Mouse (Mus musculus) layer of hippocampus, adult 18-20 months (tissue): ENCODE measurements around the gene Tfap2a. TPM values are rescaled to one million over a fixed set of nuclear protein-coding genes. Genes with fewer than 3 reads are reported as not detected.
A peak's percentile ranks its signal among the peaks of the same experiment; 100 is the strongest.

Experiments
- DNase-seq, 2 experiments: peaks; one replicate each; pipeline ENCODE4 v3.0.0; 2022; ENCODE audit warnings: low spot score in 2 of 2
- long read RNA-seq: library from polyadenylated mRNA; stranded (forward); transcript quantifications from one replicate; pipeline ENCODE4 v2.0.0, GENCODE M21; 2021
- total RNA-seq, 2 experiments: library from RNA; stranded (reverse); gene quantifications; 2 replicates each; pipeline ENCODE4 v1.2.3; 2021

Tfap2a gene
- total RNA-seq, result under 1 TPM; 0.27 to 0.30 TPM
- long read RNA-seq, result 0 reads

- DNase-seq, result no peak
Measured at GRCm38 (mm10) chr13:40738196-40738880, at the start of gene Tfap2a. TSS of gene Tfap2a (minus strand) at chr13:40738376.

- peak in 1 of 2 experiments; percentile 44 for DNase-seq
Measured at GRCm38 (mm10) chr13:40784202-40784771, 46.1 kb upstream of the Tfap2a start.

- peak in 1 of 2 experiments; percentile 54 for DNase-seq
Measured at GRCm38 (mm10) chr13:40757995-40758394, 19.8 kb upstream of the Tfap2a start.

GRCm38 (mm10) chr13:40756356-40756755 lies 18.2 kb upstream of the Tfap2a start:
- DNase-seq, result no peak

GRCm38 (mm10) chr13:40754091-40754490 lies 15.9 kb upstream of the Tfap2a start:
- no peak for DNase-seq

- no peak for DNase-seq
Measured at GRCm38 (mm10) chr13:40751889-40752288, 13.7 kb upstream of the Tfap2a start.

GRCm38 (mm10) chr13:40749603-40749905 lies 11.4 kb upstream of the Tfap2a start:
- DNase-seq, result no peak

GRCm38 (mm10) chr13:40748785-40749602 lies 10.8 kb upstream of the Tfap2a start:
- DNase-seq, result peak in 1 of 2 experiments; percentile 40

GRCm38 (mm10) chr13:40744111-40744805 lies 6.1 kb upstream of the Tfap2a start:
- no peak for DNase-seq

GRCm38 (mm10) chr13:40743221-40743620 lies 5.0 kb upstream of the Tfap2a start:
- DNase-seq, result no peak

GRCm38 (mm10) chr13:40741841-40742550 lies 3.8 kb upstream of the Tfap2a start:
- DNase-seq, result no peak

GRCm38 (mm10) chr13:40741436-40741835 lies 3.3 kb upstream of the Tfap2a start:
- no peak for DNase-seq

- DNase-seq, result no peak
Measured at GRCm38 (mm10) chr13:40740727-40741360, 2.7 kb upstream of the Tfap2a start.

- no peak for DNase-seq
Measured at GRCm38 (mm10) chr13:40739901-40740300, 1.7 kb upstream of the Tfap2a start.

GRCm38 (mm10) chr13:40739121-40739650 lies 1.0 kb upstream of the Tfap2a start:
- DNase-seq, result no peak

GRCm38 (mm10) chr13:40737761-40738160 lies 415 bp downstream of the Tfap2a start:
- no peak for DNase-seq

GRCm38 (mm10) chr13:40737099-40737498 lies 1.1 kb downstream of the Tfap2a start:
- no peak for DNase-seq

- DNase-seq, result no peak
Measured at GRCm38 (mm10) chr13:40736107-40736780, 1.9 kb downstream of the Tfap2a start.

GRCm38 (mm10) chr13:40735416-40736106 lies 2.6 kb downstream of the Tfap2a start:
- DNase-seq, result no peak
